Mouse (Mus musculus): ENCODE data around the gene Slc22a3.
A peak's percentile ranks its signal among the peaks of the same experiment; 100 is the strongest.

The Slc22a3 gene

GRCm38 (mm10) chr17:12507654-12508204 is at the start of gene Slc22a3:
Gene Slc22a3, minus strand, starts transcription at chr17:12507704.
- DNase-seq (ENCODE audit: low spot score in 2 of 2) = no peak

- peak; percentile 49 to 66 for DNase-seq (ENCODE audit: low spot score in 2 of 2)
Measured at GRCm38 (mm10) chr17:12534353-12535145, 27.0 kb upstream of the Slc22a3 start.

- DNase-seq (ENCODE audit: low spot score in 2 of 2) = peak; percentile 32 to 49
Measured at GRCm38 (mm10) chr17:12532115-12532514, 24.6 kb upstream of the Slc22a3 start.

- no peak for DNase-seq (ENCODE audit: low spot score in 2 of 2)
Measured at GRCm38 (mm10) chr17:12530081-12530480, 22.6 kb upstream of the Slc22a3 start.

- DNase-seq (ENCODE audit: low spot score in 2 of 2) = no peak
Measured at GRCm38 (mm10) chr17:12529384-12529985, 22.0 kb upstream of the Slc22a3 start.

GRCm38 (mm10) chr17:12519089-12519488 is 11.6 kb upstream of the Slc22a3 start:
- DNase-seq (ENCODE audit: low spot score in 2 of 2) = no peak

- DNase-seq (ENCODE audit: low spot score in 2 of 2) = peak in 1 of 2 experiments; percentile 33
Measured at GRCm38 (mm10) chr17:12518194-12518593, 10.7 kb upstream of the Slc22a3 start.

GRCm38 (mm10) chr17:12513997-12514396 is 6.5 kb upstream of the Slc22a3 start:
- no peak for DNase-seq (ENCODE audit: low spot score in 2 of 2)

GRCm38 (mm10) chr17:12513107-12513923 is 5.8 kb upstream of the Slc22a3 start:
- no peak for DNase-seq (ENCODE audit: low spot score in 2 of 2)

GRCm38 (mm10) chr17:12511193-12511592 is 3.7 kb upstream of the Slc22a3 start:
- DNase-seq (ENCODE audit: low spot score in 2 of 2) = no peak

- DNase-seq (ENCODE audit: low spot score in 2 of 2) = no peak
Measured at GRCm38 (mm10) chr17:12508376-12508775, 872 bp upstream of the Slc22a3 start.

GRCm38 (mm10) chr17:12506903-12507563 is 471 bp downstream of the Slc22a3 start:
- peak in 1 of 2 experiments; percentile 38 for DNase-seq (ENCODE audit: low spot score in 2 of 2)

- DNase-seq (ENCODE audit: low spot score in 2 of 2) = no peak
Measured at GRCm38 (mm10) chr17:12505708-12506107, 1.8 kb downstream of the Slc22a3 start.

- no peak for DNase-seq (ENCODE audit: low spot score in 2 of 2)
Measured at GRCm38 (mm10) chr17:12499426-12499825, 8.1 kb downstream of the Slc22a3 start.

GRCm38 (mm10) chr17:12495558-12495957 is 11.9 kb downstream of the Slc22a3 start:
- no peak for DNase-seq (ENCODE audit: low spot score in 2 of 2)

GRCm38 (mm10) chr17:12491591-12491990 is 15.9 kb downstream of the Slc22a3 start:
- no peak for DNase-seq (ENCODE audit: low spot score in 2 of 2)

GRCm38 (mm10) chr17:12489888-12490287 is 17.6 kb downstream of the Slc22a3 start:
- no peak for DNase-seq (ENCODE audit: low spot score in 2 of 2)

- no peak for DNase-seq (ENCODE audit: low spot score in 2 of 2)
Measured at GRCm38 (mm10) chr17:12485657-12486056, 21.8 kb downstream of the Slc22a3 start.

- no peak for DNase-seq (ENCODE audit: low spot score in 2 of 2)
Measured at GRCm38 (mm10) chr17:12479416-12479815, 28.1 kb downstream of the Slc22a3 start.

- no peak for DNase-seq (ENCODE audit: low spot score in 2 of 2)
Measured at GRCm38 (mm10) chr17:12474509-12475083, 32.9 kb downstream of the Slc22a3 start.

GRCm38 (mm10) chr17:12472547-12472946 is 35.0 kb downstream of the Slc22a3 start:
- no peak for DNase-seq (ENCODE audit: low spot score in 2 of 2)

Measured in urinary bladder, postnatal 36 days (tissue).